Mouse (Mus musculus) B cell, adult 62 days (primary cell): ENCODE data around the gene Vegfd. TPM values are rescaled to one million over a fixed set of nuclear protein-coding genes. Genes with fewer than 3 reads are reported as not detected.

Experiments
- total RNA-seq: library from RNA; stranded (reverse); gene quantifications from 4 replicates; pipeline ENCODE4 v1.2.4, GENCODE M21; 2023

Vegfd gene
- not detected in 4 replicates for total RNA-seq

DNA sequence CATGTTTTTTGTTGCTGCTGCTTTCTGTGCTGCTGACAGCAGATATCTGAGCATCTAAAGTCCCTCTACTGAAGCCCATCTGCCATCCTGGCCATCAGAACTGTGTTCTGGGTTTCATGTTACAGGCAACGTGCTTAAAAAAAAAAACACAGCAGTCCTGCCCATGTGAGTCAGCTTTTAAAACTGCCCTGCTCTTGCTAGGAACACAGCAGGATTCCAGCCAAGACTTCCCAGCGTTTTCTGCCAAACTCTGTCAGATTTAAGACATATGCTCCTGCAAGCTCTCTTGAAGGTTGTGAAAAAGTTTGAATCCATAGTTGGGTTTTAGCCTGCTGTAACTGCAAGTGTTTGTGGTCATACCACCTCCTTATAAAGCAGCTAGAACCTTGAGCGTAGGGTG, at the start of gene Vegfd:
Vegfd (plus strand) TSS at position 298 of the 400 bp plus-strand sequence.

DNA sequence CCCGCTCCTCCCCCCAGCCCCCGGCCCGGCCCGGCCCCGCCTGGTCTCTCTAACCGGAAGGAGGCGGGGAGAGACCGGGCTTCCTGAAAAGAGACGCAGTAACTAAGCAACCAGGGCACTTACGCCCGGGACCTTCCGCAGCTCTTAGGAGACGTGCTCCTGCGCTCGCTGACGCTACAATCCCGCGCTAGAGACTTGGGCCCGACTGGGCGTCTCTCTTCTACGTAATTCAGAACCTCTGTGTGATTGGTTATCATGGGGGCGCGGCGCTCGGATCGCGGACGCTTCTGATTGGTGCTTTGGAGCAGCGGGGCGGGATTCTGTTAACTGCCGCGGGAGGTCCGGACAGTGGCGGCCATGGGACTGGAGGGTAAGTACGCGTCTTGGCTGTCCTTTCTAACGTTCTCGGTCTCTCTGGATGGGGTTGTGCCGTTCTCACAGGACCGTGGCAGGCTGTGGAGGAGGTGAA, 46.3 kb downstream of the Vegfd start, which contains the start of gene Piga:
Piga (plus strand) TSS at position 317 of the 469 bp plus-strand sequence.

DNA sequence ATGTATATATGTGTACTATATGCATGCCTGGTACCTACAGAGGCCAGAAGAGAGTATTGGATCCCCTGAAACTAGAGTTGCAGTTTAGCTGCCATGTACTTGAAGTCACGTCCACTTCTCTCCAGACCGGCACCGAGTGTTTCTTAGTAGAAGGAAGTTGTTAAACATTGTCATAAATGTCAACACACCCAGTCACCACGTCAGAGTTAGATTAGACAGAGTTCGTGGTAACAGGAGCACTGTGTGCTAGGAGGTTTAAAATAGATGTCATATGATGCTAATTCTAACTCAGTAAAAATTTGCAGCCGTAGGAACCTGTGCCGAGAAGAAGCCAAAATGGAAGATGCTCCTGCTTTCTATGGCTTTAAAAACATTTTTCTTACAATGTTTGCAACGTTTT, 63.5 kb downstream of the Vegfd start, which contains the start of gene Asb11:
Asb11 (plus strand) TSS at position 286 of the 400 bp plus-strand sequence.

Other genes with a start within 250 kb of the Vegfd start
- not detected in 4 replicates for gene Ace2, start 234.0 kb upstream of the Vegfd start, total RNA-seq
- gene Bmx, start 115.2 kb upstream of the Vegfd start, total RNA-seq, result not detected in 4 replicates
- gene Pir, start 104.0 kb upstream of the Vegfd start, total RNA-seq, result 0.22 TPM in 1 of 4 replicates, not detected in the others
- gene Piga, start 46.4 kb downstream of the Vegfd start, total RNA-seq, result 14.0 to 19.5 TPM (median 15.9 TPM) in 4 replicates
- not detected in 4 replicates for gene Asb11, start 63.6 kb downstream of the Vegfd start, total RNA-seq
- not detected in 4 replicates for gene Asb9, start 132.9 kb downstream of the Vegfd start, total RNA-seq